Mouse (Mus musculus) gonadal fat pad, adult 2 months (tissue): ENCODE data around the gene Swsap1. TPM values are rescaled to one million over a fixed set of nuclear protein-coding genes. Genes with fewer than 3 reads are reported as not detected.

ENCODE experiments used
- DNase-seq: peaks from one replicate; pipeline ENCODE4 v3.0.0-alpha.2; 2012; ENCODE audit warnings: low read depth
- polyA plus RNA-seq: library from polyadenylated mRNA; depleted of rRNA; stranded (reverse); fragments of >200 nt; gene quantifications from 2 replicates; pipeline ENCODE4 v1.2.3, GENCODE M21; 2012; rRNA removed

The Swsap1 gene
- polyA plus RNA-seq, result 6.9 and 10.4 TPM in 2 replicates

DNA sequence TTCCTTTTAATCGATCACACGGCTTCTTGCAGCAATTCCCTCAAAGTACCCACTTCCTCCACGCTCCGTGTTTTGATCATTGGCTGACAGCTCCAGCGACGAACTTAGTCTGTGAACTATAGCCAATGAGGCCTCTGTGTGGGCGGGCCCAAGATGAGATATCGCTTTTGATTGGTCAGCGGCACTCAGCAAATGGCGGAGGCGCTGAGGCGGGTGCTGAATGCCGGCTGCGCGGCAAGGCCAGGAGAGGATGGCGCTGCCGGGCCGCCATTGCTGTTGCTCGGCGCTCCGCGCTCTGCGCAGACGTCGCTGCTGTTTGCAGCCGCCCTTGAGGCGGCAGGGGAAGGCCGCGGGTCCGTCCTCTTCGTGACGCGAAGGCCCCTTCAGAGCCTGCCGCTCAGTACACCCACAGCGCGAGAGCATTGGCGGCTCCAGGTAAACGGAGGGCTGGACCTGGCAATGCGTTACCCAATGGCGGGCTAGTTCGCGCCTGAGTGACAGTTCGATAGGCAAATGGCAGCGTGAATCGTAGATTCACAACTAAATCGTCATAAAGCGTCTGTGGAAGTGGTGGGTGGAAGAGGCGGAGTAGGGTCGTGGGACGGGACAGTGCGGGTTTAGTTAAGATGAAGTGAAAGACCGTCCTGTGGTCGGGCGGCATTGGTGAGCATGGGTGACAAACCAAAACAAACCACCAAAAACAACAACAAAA lies at the start of gene Swsap1:
TSS of gene Swsap1 (plus strand) at position 186 of the 712 bp plus-strand sequence.
- DNase-seq, result peak; percentile 88

DNA sequence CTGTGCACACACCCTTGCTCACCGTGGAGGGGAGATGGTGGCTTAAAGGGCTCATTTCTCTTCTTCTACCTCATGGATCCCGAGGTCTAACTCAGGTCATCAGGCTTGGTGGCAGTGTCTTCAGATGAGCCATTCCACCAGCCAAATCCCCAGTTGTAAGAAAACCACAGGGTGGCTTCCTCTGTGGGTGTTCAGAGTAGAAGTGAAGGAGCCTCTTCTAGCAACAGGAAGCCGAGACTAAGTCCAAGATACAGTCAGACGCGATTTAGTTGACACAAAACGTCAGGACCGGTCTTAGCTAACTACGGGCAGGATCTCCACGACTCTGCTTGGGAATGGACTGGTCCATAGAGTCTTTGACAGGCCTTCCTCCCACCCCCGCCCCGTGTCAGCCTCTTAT lies 47.3 kb upstream of the Swsap1 start:
- DNase-seq, result no peak

DNA sequence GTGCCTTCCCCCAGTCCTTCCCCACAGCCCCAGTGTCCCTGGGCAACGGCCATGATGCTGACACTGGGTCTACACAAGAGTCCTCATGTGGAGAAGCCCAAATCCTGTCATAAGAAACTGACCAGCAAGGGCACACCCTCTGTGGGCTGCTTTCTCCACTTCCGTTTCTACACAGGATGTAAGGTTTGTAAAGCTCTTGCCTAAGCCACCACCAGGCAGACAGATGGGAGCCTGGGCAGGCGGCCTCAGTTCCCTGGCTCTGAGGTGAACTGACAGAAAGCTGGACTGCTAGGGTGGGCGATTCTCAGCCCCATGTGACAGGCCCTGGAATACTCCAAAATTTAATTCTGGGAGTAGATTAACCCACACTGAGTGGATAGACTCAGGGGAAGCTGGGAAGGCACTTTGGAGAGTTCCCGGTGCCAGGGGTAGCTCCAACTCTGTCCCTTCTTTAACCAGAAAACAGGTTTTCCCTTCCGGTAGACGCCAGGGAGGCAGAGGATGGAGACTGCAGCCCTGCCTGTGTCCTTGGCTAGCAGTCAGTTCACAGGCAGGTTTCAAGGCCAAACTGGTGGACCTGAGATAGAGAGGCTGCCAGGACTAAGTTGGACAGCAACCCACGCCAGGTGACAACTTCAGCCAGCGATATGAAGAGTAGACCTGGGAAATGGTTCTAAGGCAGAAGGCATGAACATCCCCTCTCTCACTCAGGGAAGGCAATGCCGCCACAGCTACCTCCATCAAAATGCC lies 45.9 kb upstream of the Swsap1 start:
- DNase-seq, result no peak

DNA sequence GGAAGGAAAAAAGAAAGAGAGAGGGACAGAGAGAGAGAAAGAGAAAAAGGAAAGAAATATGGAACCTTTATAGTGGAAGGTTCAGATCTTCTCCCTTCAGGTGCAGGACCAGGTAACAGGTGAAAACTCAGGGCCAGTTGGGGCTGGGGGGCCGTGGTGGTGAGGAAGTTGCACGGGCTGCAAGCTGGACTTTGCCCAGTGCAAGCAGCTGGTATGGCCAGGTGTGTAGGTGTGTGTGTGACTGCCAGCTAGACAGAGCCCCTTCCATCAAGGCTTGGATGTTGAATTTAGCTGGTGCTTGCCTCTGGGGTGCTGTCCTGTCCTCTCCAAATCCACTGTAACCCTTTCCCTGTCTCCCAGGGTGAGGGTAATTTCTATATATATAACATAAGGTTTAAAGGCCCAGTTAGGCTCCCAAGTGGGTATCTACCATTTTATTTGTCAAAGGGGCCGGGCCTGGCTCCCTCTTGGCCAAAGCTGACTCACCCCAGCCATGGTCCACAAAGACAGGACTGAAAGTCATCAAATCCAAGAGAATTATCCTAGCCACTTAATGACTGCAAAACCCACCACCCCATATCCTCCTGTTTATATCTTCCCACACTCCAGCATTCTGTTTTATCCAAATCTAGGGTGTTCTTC lies 38.6 kb upstream of the Swsap1 start:
- DNase-seq, result no peak

DNA sequence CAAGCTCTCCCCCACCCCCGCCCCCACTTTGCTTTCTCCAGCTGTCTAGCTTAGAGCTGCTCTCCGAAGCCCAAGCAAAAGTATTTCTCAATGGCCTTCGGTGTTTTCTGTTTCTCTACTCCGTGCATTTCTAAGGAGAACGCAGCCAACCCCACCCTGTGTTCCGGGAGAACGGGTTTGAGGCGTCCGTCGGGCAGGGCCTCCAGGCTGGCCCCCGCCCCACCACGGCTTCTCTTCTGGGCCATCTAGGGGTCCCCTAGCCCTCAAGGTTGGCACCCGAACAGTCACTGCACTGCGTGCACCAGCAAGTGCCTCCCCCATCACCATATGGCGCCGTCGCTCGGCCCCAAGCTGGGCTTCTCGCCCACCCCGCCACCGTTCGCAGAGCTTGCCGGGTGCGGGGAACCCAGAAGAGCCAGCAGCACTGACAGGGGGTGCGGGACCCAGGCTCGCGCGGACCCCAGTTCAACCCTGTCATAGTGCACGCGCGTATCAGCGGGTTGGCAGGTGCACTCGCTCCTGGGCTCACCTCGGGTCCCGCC lies 38.0 kb upstream of the Swsap1 start:
- no peak for DNase-seq

DNA sequence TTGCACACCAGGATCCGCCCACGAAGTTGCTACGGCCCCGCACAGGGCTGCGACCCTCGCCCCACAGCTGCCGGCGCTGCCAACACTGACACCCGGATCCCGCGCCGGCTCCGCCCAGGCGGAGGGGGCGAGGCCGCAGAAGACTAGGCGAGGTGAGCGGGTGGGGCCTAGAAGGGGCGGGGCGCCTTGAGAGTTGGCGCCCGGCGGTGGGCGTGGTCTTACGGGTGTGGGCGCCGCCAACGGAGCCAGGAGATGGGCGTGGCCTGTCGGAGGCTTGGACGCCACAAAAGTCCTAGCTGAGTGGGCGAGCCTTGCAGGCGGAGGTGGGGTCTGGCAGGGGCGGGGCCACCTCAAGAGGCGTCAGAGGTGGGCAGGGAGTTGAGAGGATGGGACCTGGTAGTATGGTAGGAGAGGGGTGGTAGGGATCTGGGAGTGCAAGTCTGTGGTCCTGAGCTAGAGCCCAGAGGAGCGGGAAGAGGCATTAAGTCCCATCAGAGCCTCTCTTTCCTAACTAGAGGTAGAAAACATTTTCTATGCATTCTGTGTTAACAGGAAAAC lies 37.4 kb upstream of the Swsap1 start, which contains the start of gene Rab3d:
TSS of gene Rab3d (minus strand) at position 158 of the 558 bp plus-strand sequence.
- no peak for DNase-seq

DNA sequence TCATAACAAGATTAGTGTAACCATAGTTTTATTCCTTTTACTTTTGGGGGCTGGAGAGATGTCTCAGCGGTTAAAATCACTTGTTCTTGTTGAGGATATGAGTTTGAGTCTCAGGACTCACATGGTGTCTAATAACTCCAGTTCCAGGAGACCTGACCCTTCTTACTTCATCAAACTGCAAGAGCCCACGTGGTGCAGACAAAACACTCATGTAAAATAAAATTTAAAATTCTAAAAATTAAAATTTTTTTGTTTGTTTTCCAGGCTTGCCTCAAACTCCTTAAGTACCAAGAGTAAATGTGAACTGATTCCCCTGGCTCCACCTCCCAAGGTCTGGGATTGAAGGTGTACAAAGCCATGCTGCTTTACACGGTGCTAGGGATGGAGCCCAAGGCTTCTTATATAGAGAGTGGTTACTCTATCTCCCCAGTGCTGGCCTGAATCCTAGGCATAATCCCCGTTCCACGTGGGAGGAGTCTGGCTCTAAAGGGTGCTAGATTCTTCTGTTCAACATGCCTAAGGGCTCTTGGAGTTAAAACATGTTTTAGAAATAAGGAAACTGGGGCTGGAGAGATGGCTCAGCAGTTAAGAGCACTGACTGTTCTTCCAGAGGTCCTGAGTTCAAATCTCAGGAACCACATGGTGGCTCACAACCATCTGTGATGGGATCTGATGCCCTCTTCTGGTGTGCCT lies 36.7 kb upstream of the Swsap1 start:
- DNase-seq, result peak; percentile 93

DNA sequence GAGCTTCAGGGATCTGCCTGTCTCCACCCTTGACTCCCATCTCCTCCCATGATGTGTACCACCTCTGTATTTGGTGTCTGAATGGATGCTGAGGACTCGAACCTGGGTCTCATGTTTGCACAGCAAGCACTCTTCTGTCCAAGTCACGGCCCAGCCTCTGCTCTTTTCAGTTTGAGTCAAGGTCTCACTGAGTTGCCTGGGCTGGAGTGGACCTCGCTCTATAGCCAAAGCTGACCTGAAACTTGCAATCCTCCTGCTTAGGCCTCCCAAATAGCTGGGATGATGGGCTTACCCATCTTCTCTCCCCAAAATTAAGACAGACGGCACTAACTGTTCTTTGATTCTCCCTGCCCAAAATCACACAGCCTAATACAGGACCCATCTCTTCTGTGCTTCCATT lies 32.5 kb upstream of the Swsap1 start:
- no peak for DNase-seq

DNA sequence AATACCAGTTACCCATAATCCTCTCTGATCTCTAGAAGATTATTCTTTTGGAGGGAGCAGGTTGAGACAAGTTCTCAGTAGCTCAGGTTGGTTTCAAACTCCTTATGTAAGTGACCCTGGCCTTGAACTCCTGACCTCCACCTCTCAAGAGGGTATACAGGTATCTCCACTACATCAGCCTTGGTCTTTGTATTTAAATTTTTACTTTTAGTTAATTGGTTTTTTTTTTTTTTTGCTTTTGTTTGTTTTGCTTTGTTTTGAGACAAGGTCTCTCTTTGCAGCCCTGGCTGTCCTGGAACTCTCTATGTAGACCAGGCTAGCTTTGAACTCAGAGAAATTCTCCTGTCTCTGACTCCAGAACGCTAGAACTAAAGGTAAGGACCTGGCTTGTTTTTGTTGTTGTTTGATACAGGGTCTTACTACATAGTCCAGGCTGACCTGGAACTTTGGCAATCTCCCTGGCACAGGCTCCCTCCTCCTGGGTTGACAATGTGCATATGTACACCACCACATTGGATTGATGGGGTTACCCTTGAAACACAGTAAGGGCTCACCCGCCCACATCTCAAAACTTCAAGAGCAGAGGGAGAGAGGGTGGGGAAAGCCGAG lies 32.0 kb upstream of the Swsap1 start:
- no peak for DNase-seq

DNA sequence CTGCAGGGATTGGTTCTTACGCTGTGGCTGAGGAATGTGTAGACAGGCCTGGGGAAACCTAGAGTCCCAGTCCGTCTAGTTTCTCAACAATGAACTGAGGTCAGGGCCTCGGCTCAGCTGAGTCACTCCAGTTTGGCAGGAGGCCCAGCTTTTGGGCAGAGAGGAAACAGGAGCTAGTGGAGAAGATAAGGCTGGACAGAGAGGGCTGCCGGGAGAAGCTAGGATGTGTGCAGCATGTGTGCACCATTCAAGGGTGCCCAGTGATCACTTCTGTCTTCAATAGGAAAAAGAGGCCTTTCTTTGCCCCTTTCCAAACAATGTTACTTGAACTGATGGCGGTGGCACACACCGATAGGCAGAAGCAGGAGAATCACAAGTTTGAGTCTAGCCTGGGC lies 31.5 kb upstream of the Swsap1 start:
- peak; percentile 87 for DNase-seq

DNA sequence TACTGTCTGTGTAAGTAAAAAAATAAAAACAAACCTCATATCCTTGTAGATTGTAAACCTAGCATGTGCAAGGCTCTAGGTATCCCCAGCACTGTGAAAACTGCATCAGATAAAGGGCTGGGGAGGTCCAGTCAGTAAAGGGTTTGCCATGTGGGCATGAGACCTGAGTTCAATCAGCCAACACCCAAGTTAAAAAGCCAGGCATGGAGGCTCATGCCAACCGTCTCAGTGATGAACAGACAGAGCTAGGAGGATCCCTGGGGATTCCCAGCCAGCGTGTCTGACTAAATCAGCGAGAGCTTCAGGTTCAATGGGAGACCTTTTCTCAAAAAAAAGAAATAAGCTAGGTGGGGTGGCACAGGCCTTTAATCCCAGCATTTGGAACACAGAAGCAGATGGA lies 30.5 kb upstream of the Swsap1 start:
- DNase-seq, result no peak

DNA sequence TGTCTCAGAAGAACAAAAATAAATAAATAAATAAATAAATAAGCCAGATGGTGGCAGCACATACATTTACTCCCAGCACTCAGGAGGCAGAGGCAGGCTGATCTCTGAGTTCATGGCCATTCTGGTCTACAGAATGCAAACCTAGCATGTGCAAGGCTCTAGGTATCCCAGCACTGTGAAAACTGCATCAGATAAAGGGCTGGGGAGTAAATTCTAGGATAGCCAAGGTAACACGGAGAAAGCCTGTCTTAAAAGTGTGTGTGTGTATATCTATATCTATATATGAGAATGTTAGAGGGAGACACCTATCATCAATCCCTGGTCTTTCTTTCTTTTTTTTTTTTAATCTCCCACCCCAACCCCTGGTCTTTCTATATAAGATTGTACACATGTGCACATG lies 30.0 kb upstream of the Swsap1 start:
- no peak for DNase-seq

DNA sequence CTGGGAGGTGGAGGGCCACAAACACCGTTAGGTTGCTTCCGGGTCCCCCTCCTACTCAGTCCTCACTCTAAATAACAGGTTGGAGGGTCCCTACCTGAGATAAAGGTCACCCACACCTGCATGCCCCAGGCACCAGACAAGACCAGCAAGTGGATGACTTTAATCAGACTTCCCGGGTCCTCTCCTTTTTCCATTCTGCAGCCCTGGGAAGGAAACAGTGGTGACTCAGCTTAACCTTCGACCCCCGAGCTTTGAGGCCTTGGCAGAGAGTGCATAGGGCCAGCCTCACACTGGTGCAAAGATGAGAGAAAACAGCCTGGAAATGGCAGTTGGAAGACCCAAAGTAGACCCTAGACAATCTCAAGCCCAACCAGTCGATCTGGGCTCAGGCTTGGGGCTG lies 29.4 kb upstream of the Swsap1 start:
- no peak for DNase-seq

DNA sequence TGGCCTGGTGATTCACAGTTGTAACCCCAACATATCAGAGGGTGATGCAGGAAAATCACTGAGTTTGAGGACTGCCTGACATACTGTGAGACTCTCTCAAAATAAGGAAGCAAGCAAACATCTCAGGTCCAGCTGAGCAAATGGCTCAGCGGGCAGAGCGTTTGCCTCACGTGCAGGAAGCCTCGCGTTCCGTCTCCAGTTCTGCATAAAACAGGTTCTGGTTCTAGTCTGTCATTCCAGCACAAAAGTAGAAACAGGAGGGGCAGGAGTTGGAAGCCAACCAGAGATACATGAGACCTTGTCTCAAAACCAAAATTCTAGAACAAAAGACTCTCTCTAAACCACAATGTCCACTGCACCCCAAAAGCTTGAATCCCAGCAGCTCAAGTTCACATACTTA lies 28.8 kb upstream of the Swsap1 start:
- no peak for DNase-seq

DNA sequence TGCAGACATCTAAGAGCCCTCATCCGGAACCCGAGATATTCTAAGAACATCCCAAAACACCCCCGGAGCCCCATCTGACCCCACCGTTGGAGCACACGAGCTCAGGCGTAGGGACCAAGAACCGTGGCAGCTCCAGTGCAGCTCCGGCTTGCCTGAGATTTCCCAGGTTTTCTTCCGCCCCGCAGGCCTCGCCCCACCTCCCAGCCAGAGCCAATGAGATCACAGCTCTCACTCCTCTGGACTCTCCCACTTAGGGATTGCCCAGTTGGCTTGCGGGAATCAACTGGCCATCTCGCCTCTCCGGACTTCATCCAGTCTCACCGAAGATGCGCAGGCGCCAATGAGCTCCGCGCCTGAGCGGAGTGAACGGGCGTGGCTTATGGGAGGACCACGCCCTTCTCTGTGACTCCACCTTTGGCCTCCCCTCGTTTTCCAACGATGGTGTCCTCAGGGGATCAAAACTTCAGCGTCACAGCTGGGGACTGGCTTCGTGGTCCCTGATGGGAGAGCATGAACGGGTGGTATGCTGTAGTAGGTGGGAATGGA lies 28.3 kb upstream of the Swsap1 start, which contains the start of the genes Ccdc159 and Tmem205:
TSS of gene Ccdc159 (plus strand) at position 264 of the 546 bp plus-strand sequence.
TSS of gene Tmem205 (minus strand) at position 349 of the 546 bp plus-strand sequence.
- DNase-seq, result peak; percentile 91

DNA sequence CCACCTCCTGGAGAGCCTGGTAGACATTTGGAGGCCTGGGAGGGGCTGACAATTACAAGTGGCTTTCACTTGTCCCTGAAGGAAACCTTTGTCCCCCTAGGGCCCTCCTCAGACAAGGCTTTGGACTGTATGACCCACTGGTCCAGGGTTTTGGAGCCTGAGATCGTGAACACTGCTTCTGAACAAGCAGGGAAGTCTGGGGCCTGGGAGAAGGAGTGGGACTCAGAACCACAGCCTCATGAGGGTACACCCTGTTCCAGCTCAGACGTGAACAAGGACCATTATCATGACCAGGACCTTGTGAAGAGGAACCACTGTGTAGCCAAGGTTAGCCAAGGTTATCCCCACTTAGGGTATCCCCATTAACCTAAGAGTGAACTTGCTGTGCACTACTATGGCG lies 26.3 kb upstream of the Swsap1 start:
- no peak for DNase-seq

DNA sequence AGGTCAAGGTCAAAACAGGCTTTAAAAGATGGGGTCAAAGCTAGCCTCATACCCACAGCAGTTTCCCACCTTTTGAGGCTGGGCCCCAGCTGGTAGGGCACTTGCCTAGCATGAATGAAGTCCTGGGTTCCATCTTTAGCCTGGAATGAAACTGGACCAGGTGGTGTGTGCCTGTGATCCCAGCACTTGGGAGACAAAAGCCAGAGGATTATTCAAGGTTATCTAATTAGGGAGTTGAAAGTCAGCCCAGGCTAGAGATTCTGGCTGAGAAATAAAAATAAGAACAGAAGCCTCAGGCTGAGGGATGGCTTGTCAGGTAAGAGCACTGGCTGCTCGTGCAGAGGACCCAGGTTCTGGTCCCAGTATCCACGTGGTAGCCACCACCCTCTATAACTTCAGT lies 23.5 kb upstream of the Swsap1 start:
- no peak for DNase-seq

DNA sequence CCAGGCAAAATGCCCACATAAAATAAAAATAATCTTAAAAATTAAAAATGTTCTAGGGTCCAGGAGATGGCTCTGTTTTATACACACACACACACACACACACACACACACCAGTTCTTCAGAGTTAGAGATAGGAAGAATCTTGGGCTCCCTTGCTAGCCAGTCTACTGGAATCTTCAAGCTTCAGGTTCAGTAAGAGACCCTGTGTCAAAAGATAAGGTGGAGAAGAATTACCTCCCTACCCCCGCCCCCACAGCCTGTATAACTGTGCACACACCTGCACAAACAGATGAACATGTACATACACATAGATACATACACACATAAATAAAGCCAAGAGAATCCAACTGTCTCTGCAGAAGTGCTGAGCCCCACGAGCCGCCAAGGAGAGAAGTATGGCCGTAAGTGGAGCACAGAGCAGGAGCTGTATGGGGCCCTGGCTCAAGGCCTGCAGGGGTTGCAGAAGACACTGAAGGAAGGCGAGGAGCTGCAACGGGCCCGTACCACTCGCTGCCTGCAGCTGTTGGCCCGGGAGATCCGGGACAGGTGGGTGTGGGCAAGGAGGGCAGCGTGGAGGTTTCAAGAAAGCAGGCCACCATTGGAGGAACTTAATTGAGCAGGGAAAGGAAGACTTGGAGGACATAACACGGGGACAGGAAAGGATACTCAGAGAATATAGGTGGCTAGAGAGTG lies 23.0 kb upstream of the Swsap1 start:
- no peak for DNase-seq

DNA sequence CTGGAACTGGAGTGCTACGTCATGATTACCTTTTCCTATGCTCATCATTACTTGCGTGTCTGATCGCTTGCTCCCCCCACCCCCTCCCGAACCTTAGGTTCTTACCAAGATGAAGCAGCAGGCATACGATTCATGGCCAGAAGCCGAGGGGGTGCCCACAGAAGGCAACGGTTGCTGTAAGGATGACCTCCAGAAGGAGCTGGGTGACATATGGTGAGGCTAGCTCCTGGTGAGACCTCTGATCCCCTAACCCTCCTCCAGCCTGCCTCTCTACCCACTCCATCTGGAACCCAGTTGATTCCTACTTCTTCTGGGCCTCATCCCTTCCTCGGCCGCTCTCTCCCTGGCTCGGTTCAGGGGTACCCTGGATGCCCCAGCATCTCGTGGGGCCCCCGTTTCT lies 21.5 kb upstream of the Swsap1 start:
- no peak for DNase-seq
